Mouse (Mus musculus): ENCODE measurements around the gene Tph2.
"Not testable (repeated sequence)": the region's sequence is repeated elsewhere in the genome, so short reads cannot be mapped to it uniquely, and the experiment has no call there.

Gene Tph2

GRCm38 (mm10) chr10:115184697-115185096, at the start of gene Tph2:
TSS of gene Tph2 (minus strand) at chr10:115185022.
- peak; percentile 71 for DNase-seq

- DNase-seq = no peak
Measured at GRCm38 (mm10) chr10:115233798-115234197, 49.0 kb upstream of the Tph2 start.

GRCm38 (mm10) chr10:115232513-115232912, 47.7 kb upstream of the Tph2 start:
- DNase-seq = no peak

- no peak for DNase-seq
Measured at GRCm38 (mm10) chr10:115229023-115229422, 44.2 kb upstream of the Tph2 start.

- no peak for DNase-seq
Measured at GRCm38 (mm10) chr10:115226586-115226985, 41.8 kb upstream of the Tph2 start.

GRCm38 (mm10) chr10:115223845-115224244, 39.0 kb upstream of the Tph2 start:
- no peak for DNase-seq

- DNase-seq = no peak
Measured at GRCm38 (mm10) chr10:115212916-115213580, 28.2 kb upstream of the Tph2 start.

- DNase-seq = no peak
Measured at GRCm38 (mm10) chr10:115205825-115206224, 21.0 kb upstream of the Tph2 start.

- DNase-seq = no peak
Measured at GRCm38 (mm10) chr10:115205284-115205683, 20.5 kb upstream of the Tph2 start.

GRCm38 (mm10) chr10:115191214-115191613, 6.4 kb upstream of the Tph2 start:
- no peak for DNase-seq

- DNase-seq = no peak
Measured at GRCm38 (mm10) chr10:115187390-115187789, 2.6 kb upstream of the Tph2 start.

- DNase-seq = no peak
Measured at GRCm38 (mm10) chr10:115181034-115181433, 3.8 kb downstream of the Tph2 start.

- DNase-seq = not testable (repeated sequence)
Measured at GRCm38 (mm10) chr10:115178019-115178418, 6.8 kb downstream of the Tph2 start.

- no peak for DNase-seq
Measured at GRCm38 (mm10) chr10:115175591-115175991, 9.2 kb downstream of the Tph2 start.

GRCm38 (mm10) chr10:115173336-115173735, 11.5 kb downstream of the Tph2 start:
- DNase-seq = no peak

GRCm38 (mm10) chr10:115171351-115171818, 13.4 kb downstream of the Tph2 start:
- peak; percentile 48 for DNase-seq

GRCm38 (mm10) chr10:115170496-115171350, 14.1 kb downstream of the Tph2 start:
- DNase-seq = no peak

- no peak for DNase-seq
Measured at GRCm38 (mm10) chr10:115169410-115169809, 15.4 kb downstream of the Tph2 start.

GRCm38 (mm10) chr10:115160289-115160688, 24.5 kb downstream of the Tph2 start:
- no peak for DNase-seq

GRCm38 (mm10) chr10:115147308-115147707, 37.5 kb downstream of the Tph2 start:
- no peak for DNase-seq

- no peak for DNase-seq
Measured at GRCm38 (mm10) chr10:115146257-115146898, 38.4 kb downstream of the Tph2 start.

- no peak for DNase-seq
Measured at GRCm38 (mm10) chr10:115144542-115144941, 40.3 kb downstream of the Tph2 start.

GRCm38 (mm10) chr10:115143641-115144040, 41.2 kb downstream of the Tph2 start:
- no peak for DNase-seq

- no peak for DNase-seq
Measured at GRCm38 (mm10) chr10:115137016-115137415, 47.8 kb downstream of the Tph2 start.
